Mouse (Mus musculus) left cerebral cortex, postnatal 10 days (tissue): ENCODE data around the gene Gpha2. TPM values are rescaled to one million over a fixed set of nuclear protein-coding genes. Genes with fewer than 3 reads are reported as not detected.
A peak's percentile ranks its signal among the peaks of the same experiment; 100 is the strongest.

Experiments used
- DNase-seq, 2 experiments: peaks; one replicate each; pipeline ENCODE4 v3.0.0; 2021 to 2022; ENCODE audit warnings: low spot score in 2 of 2, mixed read lengths in 1 of 2; ENCODE audit errors: extremely low spot score in 1 of 2
- intact Hi-C: fragments of 180-260 bp; cut with DNase I; formaldehyde crosslinking; loops from one replicate; pipeline ENCODE4 v1.15.1; 2025
- total RNA-seq, 2 experiments: library from RNA; stranded (reverse); gene quantifications; 2 replicates each; pipeline ENCODE4 v1.2.3; 2021

Gene Gpha2
- total RNA-seq = not detected

- DNase-seq = no peak
- intact Hi-C loops = no loop called here
These were observed at the start of gene Gpha2 for GRCm38 (mm10) chr19:6226135-6226534. Gene Gpha2, plus strand, starts transcription at chr19:6226380.

GRCm38 (mm10) chr19:6178775-6179174 is 47.4 kb upstream of the Gpha2 start:
- intact Hi-C loops = no loop called here
- DNase-seq = no peak

- no peak for DNase-seq
- intact Hi-C loops = no loop called here
These were observed 44.6 kb upstream of the Gpha2 start for GRCm38 (mm10) chr19:6181629-6182028.

- intact Hi-C loops = no loop called here
- no peak for DNase-seq
These were observed 43.6 kb upstream of the Gpha2 start for GRCm38 (mm10) chr19:6182534-6182933.

GRCm38 (mm10) chr19:6184131-6184530 is 42.0 kb upstream of the Gpha2 start, which contains the start of gene Majin:
Gene Majin, plus strand, starts transcription at chr19:6184388.
- intact Hi-C loops = no loop called here
- DNase-seq = no peak

GRCm38 (mm10) chr19:6204265-6204664 is 21.9 kb upstream of the Gpha2 start:
- intact Hi-C loops = no loop called here
- no peak for DNase-seq

- intact Hi-C loops = no loop called here
- no peak for DNase-seq
These were observed 19.5 kb upstream of the Gpha2 start for GRCm38 (mm10) chr19:6206716-6207115.

GRCm38 (mm10) chr19:6216046-6216705 is 10.0 kb upstream of the Gpha2 start:
- intact Hi-C loops = loop anchor here (5.0 kb wide), 1 partner anchor 74 kb away; the partner anchor contains the start of genes Arl2 and Batf2
- no peak for DNase-seq

GRCm38 (mm10) chr19:6218606-6219005 is 7.6 kb upstream of the Gpha2 start:
- no peak for DNase-seq
- intact Hi-C loops = loop anchor here (5.0 kb wide), 1 partner anchor 76 kb away; the partner anchor contains the start of genes Arl2 and Batf2

GRCm38 (mm10) chr19:6226763-6227162 is 583 bp downstream of the Gpha2 start:
- intact Hi-C loops = no loop called here
- no peak for DNase-seq

GRCm38 (mm10) chr19:6227864-6228263 is 1.7 kb downstream of the Gpha2 start:
- intact Hi-C loops = no loop called here
- no peak for DNase-seq

- intact Hi-C loops = no loop called here
- DNase-seq = no peak
These were observed 4.2 kb downstream of the Gpha2 start for GRCm38 (mm10) chr19:6230411-6230810.

GRCm38 (mm10) chr19:6231036-6231435 is 4.9 kb downstream of the Gpha2 start:
- no peak for DNase-seq
- intact Hi-C loops = no loop called here

- intact Hi-C loops = loop anchor here (2.0 kb wide), 1 partner anchor 93 kb away; the partner anchor contains the start of genes Arl2 and Batf2
- no peak for DNase-seq
These were observed 7.5 kb downstream of the Gpha2 start for GRCm38 (mm10) chr19:6233647-6234046.

- intact Hi-C loops = loop anchor here (2.0 kb wide), 1 partner anchor 94 kb away; the partner anchor contains the start of genes Arl2 and Batf2
- DNase-seq = no peak
These were observed 8.3 kb downstream of the Gpha2 start for GRCm38 (mm10) chr19:6234337-6235083.

- intact Hi-C loops = loop anchor here (2.0 kb wide), 1 partner anchor 95 kb away; the partner anchor contains the start of genes Arl2 and Batf2
- DNase-seq = peak; percentile 92 to 96
These were observed 9.2 kb downstream of the Gpha2 start, which contains the start of gene Ppp2r5b for GRCm38 (mm10) chr19:6235084-6236052. Gene Ppp2r5b, minus strand, starts transcription at chr19:6235872.

GRCm38 (mm10) chr19:6236053-6236441 is 9.9 kb downstream of the Gpha2 start:
- intact Hi-C loops = no loop called here
- peak; percentile 94 to 95 for DNase-seq

GRCm38 (mm10) chr19:6236842-6237241 is 10.7 kb downstream of the Gpha2 start:
- intact Hi-C loops = no loop called here
- peak in 1 of 2 experiments; percentile 27 for DNase-seq

GRCm38 (mm10) chr19:6238740-6239139 is 12.6 kb downstream of the Gpha2 start:
- DNase-seq = no peak
- intact Hi-C loops = no loop called here
